Mouse (Mus musculus) myocyte (in vitro differentiated cells): Measurements from ENCODE around the gene Igfbp6. TPM values are rescaled to one million over a fixed set of nuclear protein-coding genes. Genes with fewer than 3 reads are reported as not detected.

Source experiments
- H3K27me3 ChIP-seq: one replicate; pipeline ENCODE4 v1.6.1; 2011; ENCODE audit not compliant: control insufficient read depth, insufficient read depth, insufficient read length
- H3K36me3 ChIP-seq: one replicate; pipeline ENCODE4 v1.6.1; 2011; ENCODE audit not compliant: control insufficient read depth, insufficient read depth
- H3K4me2 ChIP-seq: one replicate; pipeline ENCODE4 v1.6.1; 2011; ENCODE audit warnings: low read depth, control low read depth
- H3K4me3 ChIP-seq: one replicate; pipeline ENCODE4 v1.5.1; 2011; ENCODE audit warnings: mild to moderate bottlenecking, control low read depth, moderate library complexity
- H3K79me2 ChIP-seq: one replicate; pipeline ENCODE4 v1.6.1; 2011; ENCODE audit not compliant: control insufficient read depth, insufficient read depth
- H3ac ChIP-seq: one replicate; pipeline ENCODE4 v1.6.1; 2011; ENCODE audit not compliant: control insufficient read depth, insufficient read length
- CEBPB ChIP-seq: IDR thresholded peaks from 2 replicates; pipeline ENCODE4 v1.6.1; 2011; ENCODE audit warnings: mild to moderate bottlenecking, moderate library complexity; ENCODE audit not compliant: poor library complexity, insufficient read depth, severe bottlenecking
- E2F4 ChIP-seq: IDR thresholded peaks from one replicate; pipeline ENCODE4 v1.6.1; 2011; ENCODE audit warnings: mild to moderate bottlenecking, control low read depth, moderate library complexity; ENCODE audit not compliant: insufficient read depth
- MAX ChIP-seq: IDR thresholded peaks from one replicate; pipeline ENCODE4 v1.6.1; 2011; ENCODE audit warnings: low read depth, mild to moderate bottlenecking, control low read depth
- MYOD1 ChIP-seq, 3 experiments: IDR thresholded peaks; one replicate each; pipeline ENCODE4 v1.6.1; 2011; ENCODE audit warnings: control low read depth in 2 of 3, low read depth in 2 of 3, mild to moderate bottlenecking in 2 of 3, moderate library complexity in 1 of 3; ENCODE audit not compliant: insufficient read length in 2 of 3, control insufficient read depth in 1 of 3
- MYOG ChIP-seq, 3 experiments: IDR thresholded peaks; one replicate each; pipeline ENCODE4 v1.6.1; 2011; ENCODE audit warnings: control low read depth in 2 of 3, low read depth in 2 of 3, mild to moderate bottlenecking in 2 of 3; ENCODE audit not compliant: insufficient read length in 2 of 3, control insufficient read depth in 1 of 3, insufficient read depth in 1 of 3
- POLR2A ChIP-seq: IDR thresholded peaks from one replicate; pipeline ENCODE4 v1.6.1; 2011; ENCODE audit warnings: low read depth, mild to moderate bottlenecking, control low read depth, moderate library complexity; ENCODE audit not compliant: insufficient read length
- POLR2AphosphoS2 ChIP-seq: IDR thresholded peaks from one replicate; pipeline ENCODE4 v1.6.1; 2011; ENCODE audit warnings: low read depth, control low read depth; ENCODE audit not compliant: insufficient read length
- REST ChIP-seq: IDR thresholded peaks from one replicate; pipeline ENCODE4 v1.6.1; 2011; ENCODE audit warnings: mild to moderate bottlenecking, control low read depth, moderate library complexity; ENCODE audit not compliant: insufficient read depth, insufficient read length
- SRF ChIP-seq: IDR thresholded peaks from one replicate; pipeline ENCODE4 v1.6.1; 2011; ENCODE audit warnings: low read depth; ENCODE audit not compliant: control insufficient read depth, insufficient read length
- TCF12 ChIP-seq: IDR thresholded peaks from one replicate; pipeline ENCODE4 v1.6.1; 2011; ENCODE audit warnings: mild to moderate bottlenecking, control low read depth; ENCODE audit not compliant: poor library complexity, insufficient read depth, severe bottlenecking
- TCF3 ChIP-seq: IDR thresholded peaks from one replicate; pipeline ENCODE4 v1.6.1; 2011; ENCODE audit warnings: low read depth, control low read depth; ENCODE audit not compliant: insufficient read length
- USF1 ChIP-seq: IDR thresholded peaks from one replicate; pipeline ENCODE4 v1.6.1; 2011; ENCODE audit warnings: low read depth, mild to moderate bottlenecking, control low read depth, moderate library complexity
- polyA plus RNA-seq: library from polyadenylated mRNA; unstranded; fragments of >200 nt; fragmentation: generic; extraction: Trizol; gene quantifications from one replicate; pipeline ENCODE4 v1.2.1, GENCODE M21; 2012; ENCODE audit warnings: missing spikeins

The Igfbp6 gene
- polyA plus RNA-seq, 1 experiment: 182 TPM

GRCm38 (mm10) chr15:102179924-102180323 is 35.8 kb downstream of the Igfbp6 start:
- Histone ChIP-seq H3K79me2 (no peaks in the 10 kb centered on the region), H3K4me3 (no peak overlapping the region), H3K36me3 (no peaks in the 10 kb centered on the region), H3K27me3 (no peaks in the 10 kb centered on the region), H3ac (no peak overlapping the region), H3K4me2 (no peak overlapping the region)
- no peak for TF ChIP-seq TCF3
- TF ChIP-seq REST: no peak
- no peak for TF ChIP-seq MYOD1 (IDR thresholded peaks at IDR 0.05; ENCODE audit: control insufficient read depth in 1 of 3, insufficient read length in 2 of 3, low read depth in 2 of 3)
- TF ChIP-seq TCF12: no peak
- no peak for TF ChIP-seq SRF
- no peak for TF ChIP-seq E2F4
- no peak for TF ChIP-seq MYOG (IDR thresholded peaks at IDR 0.05; ENCODE audit: control insufficient read depth in 1 of 3, insufficient read depth in 1 of 3, insufficient read length in 2 of 3, low read depth in 2 of 3)
- TF ChIP-seq MAX: no peak
- TF ChIP-seq POLR2A: no peak
- TF ChIP-seq POLR2AphosphoS2: no peak

- no peaks in the 10 kb centered on the region for H3K79me2 ChIP-seq
- TF ChIP-seq MYOG (IDR thresholded peaks at IDR 0.05; ENCODE audit: control insufficient read depth in 1 of 3, insufficient read depth in 1 of 3, insufficient read length in 2 of 3, low read depth in 2 of 3) (no peak), REST (no peak), POLR2A (no peak), TCF3 (no peak), CEBPB (no peak), MYOD1 (IDR thresholded peaks at IDR 0.05; ENCODE audit: control insufficient read depth in 1 of 3, insufficient read length in 2 of 3, low read depth in 2 of 3) (no peak), TCF12 (no peak), MAX (no peak), SRF (no peak), POLR2AphosphoS2 (no peak), USF1 (no peak)
- H3K4me2 ChIP-seq: no peak overlapping the region
- H3K27me3 ChIP-seq: no peaks in the 10 kb centered on the region
- H3ac ChIP-seq: no peak overlapping the region
- H3K36me3 ChIP-seq: no peaks in the 10 kb centered on the region
- H3K4me3 ChIP-seq: no peak overlapping the region
Observed at GRCm38 (mm10) chr15:102183076-102183475, 38.9 kb downstream of the Igfbp6 start.

GRCm38 (mm10) chr15:102186239-102186638 is 42.1 kb downstream of the Igfbp6 start:
- no peaks in the 10 kb centered on the region for H3K27me3 ChIP-seq
- no peaks in the 10 kb centered on the region for H3K36me3 ChIP-seq
- H3K4me3 ChIP-seq: no peak overlapping the region
- no peak overlapping the region for H3K4me2 ChIP-seq
- TF ChIP-seq MYOG (IDR thresholded peaks at IDR 0.05; ENCODE audit: control insufficient read depth in 1 of 3, insufficient read depth in 1 of 3, insufficient read length in 2 of 3, low read depth in 2 of 3): no peak
- TF ChIP-seq MYOD1 (IDR thresholded peaks at IDR 0.05; ENCODE audit: control insufficient read depth in 1 of 3, insufficient read length in 2 of 3, low read depth in 2 of 3): no peak
- TF ChIP-seq CEBPB: no peak
- TF ChIP-seq REST: no peak
- TF ChIP-seq TCF3: no peak
- TF ChIP-seq SRF: no peak
- no peak for TF ChIP-seq TCF12
- TF ChIP-seq POLR2A: no peak
- no peak for TF ChIP-seq MAX
- TF ChIP-seq POLR2AphosphoS2: no peak
- no peak for TF ChIP-seq USF1
- TF ChIP-seq E2F4: no peak
- H3K79me2 ChIP-seq: no peaks in the 10 kb centered on the region
- no peak overlapping the region for H3ac ChIP-seq

GRCm38 (mm10) chr15:102188096-102188495 is 43.9 kb downstream of the Igfbp6 start:
- Histone ChIP-seq H3K4me3 (no peak overlapping the region), H3K4me2 (no peak overlapping the region), H3K79me2 (no peaks in the 10 kb centered on the region), H3ac (no peak overlapping the region), H3K27me3 (no peaks in the 10 kb centered on the region), H3K36me3 (no peaks in the 10 kb centered on the region)
- TF ChIP-seq MYOD1 (IDR thresholded peaks at IDR 0.05; ENCODE audit: control insufficient read depth in 1 of 3, insufficient read length in 2 of 3, low read depth in 2 of 3): no peak
- no peak for TF ChIP-seq TCF12
- no peak for TF ChIP-seq POLR2A
- TF ChIP-seq E2F4: no peak
- TF ChIP-seq CEBPB: no peak
- no peak for TF ChIP-seq POLR2AphosphoS2
- TF ChIP-seq TCF3: no peak
- TF ChIP-seq MYOG (IDR thresholded peaks at IDR 0.05; ENCODE audit: control insufficient read depth in 1 of 3, insufficient read depth in 1 of 3, insufficient read length in 2 of 3, low read depth in 2 of 3): no peak
- TF ChIP-seq REST: no peak
- TF ChIP-seq MAX: no peak
- no peak for TF ChIP-seq USF1
- no peak for TF ChIP-seq SRF
